Mouse (Mus musculus) 3134 (cell line): ENCODE measurements around the gene Rpn2.

Experiments used
- DNase-seq: peaks from one replicate; pipeline ENCODE4 v3.0.0-alpha.2; 2011; ENCODE audit warnings: low spot score; ENCODE audit not compliant: insufficient read length; ENCODE audit errors: extremely low read depth

The Rpn2 gene

DNA sequence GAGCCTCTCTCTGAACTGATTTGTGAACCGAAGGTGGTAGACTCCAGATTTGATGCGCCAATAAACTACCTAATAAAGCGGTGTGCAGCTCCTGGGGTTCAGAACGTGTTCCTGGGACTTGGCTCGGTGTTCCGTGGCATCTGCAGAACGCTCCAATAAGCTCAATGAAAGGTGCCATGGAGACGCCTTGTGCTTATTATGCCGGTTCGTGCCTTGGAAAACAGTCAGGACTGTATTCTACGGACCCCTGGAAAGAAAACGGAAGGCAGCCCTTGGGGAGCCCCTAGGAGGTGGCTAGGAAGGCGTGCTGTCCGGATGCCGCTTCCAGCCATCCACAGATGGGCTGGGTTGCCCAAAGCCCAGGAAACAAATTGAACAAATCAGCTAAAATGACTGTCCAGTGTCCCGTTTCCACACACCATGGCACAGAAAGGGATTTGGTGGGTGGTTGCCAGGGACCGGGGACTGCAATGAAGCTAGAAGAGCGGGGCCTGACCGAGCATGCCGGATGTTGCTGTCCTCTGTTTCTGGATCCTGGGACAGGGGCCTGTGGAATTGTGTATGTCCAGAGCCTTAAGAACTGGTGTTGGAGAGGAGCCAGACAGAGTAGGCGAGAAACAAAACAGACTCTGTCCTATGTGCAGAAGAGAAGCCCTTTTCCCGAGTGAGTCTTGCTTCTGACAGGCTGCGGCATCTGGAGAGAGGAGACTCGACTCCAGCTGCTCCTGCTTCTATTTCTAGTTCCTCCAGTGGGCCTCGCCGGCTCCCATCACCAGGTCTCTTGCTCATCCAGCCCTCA, 68.7 kb downstream of the Rpn2 start, which contains the start of gene Ghrh:
Ghrh (minus strand) TSS at position 146 of the 799 bp plus-strand sequence.
- no peak for DNase-seq

DNA sequence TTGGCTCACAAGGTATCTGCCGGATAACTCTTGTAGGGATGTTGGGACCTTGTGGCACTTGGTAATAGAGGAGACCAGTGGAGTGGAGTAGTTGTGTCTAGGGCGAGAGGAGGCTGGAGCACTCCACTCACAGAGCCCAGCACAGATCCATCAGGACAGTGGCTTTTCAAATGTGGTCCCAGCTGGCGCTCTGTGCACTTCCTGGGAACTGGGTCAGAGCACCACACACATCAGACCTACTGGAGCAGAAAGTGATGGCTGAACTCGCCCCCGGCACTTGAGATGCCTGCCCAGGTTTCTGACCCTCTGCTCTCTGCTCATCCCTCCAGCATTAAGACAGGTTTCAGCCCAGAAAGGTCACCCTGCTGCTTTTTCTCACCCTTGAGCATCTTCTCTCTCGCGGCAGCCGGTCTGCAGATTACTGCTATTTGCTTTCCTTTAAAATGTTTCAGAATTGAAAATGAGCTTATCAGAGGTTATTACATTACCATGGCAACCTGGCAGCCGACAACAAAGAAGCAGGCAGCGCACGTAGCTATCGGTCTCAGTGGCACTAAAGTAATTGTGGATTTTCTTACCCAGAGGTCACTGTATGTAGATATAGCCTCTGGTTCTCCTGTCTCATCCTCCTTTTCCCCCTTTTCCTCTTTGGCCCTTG, 70.4 kb downstream of the Rpn2 start:
- DNase-seq, result no peak

DNA sequence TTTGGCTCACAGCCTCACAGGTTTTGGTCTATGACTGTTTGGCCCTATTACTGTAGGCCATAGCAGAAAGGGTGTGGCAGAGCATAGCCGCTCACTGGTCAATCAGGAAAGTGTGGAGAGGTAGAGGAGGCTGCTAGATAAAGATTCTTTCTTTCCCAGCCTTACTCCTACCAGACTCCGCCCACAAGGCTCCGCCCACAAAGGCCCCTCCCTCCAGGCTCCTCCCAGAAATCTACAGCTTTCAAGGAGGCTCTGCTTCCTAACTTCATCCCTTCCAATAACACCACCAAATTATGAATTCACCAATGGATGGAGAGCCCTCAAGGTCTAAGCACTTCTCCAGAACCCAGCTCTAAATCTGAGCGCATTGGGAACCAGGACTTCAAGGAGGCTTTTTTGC, 74.4 kb downstream of the Rpn2 start:
- no peak for DNase-seq

DNA sequence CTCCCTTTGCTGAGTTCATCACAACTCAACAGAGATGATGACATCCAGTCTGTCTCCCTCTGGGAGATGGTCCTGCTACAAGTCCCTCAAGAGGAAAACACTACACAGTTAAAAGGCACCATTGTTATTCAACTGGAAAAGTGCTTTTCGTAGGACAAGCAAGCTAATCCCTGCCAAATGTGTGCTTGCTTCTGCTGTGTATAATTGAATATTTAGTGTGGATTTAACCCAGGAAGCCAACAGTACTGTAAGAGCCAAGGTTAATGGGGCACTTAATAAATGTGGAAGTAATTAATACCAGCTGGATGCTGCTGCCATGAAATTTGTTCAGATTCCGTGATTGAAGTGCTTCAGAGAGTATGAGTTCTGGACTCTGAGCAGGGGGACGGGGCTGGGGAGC, 75.3 kb downstream of the Rpn2 start:
- no peak for DNase-seq

DNA sequence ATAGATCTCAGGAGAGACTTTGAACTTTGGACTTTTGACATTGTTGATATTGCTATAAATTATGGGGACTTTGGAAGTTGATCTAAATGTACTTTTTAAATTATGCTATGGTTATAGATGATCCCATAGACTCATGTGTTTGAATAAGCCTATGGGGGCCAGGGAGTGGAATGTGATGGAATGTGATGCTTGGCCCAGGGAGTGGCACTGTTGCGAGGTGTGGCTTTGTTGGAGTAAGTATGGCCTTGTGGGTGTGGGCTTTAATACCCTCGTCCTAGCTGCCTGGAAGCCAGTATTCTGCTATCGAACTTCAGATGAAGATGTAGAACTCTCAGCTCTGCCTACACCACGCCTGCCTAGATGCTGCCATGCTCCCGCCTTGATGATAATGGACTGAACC, 81.2 kb downstream of the Rpn2 start:
- no peak for DNase-seq

DNA sequence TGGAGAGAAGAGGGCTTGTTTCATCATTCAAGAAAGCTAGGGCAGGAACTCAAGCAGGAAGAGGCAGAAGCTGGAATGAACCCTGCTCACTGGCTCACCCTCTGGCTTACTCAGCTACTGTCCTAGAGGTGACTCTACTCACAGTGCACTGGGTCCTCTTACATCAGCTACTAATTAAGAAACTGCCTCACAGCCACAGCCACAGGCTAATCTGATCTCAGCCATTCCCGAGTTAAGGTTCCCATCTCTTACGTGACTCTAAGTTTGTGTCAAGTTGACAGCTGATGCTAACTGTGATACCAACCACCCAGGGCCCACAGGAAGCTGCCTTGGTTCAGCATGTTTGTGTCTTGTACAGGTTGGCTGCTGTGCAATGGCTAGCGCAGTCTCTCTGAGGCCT, 84.2 kb downstream of the Rpn2 start:
- no peak for DNase-seq

DNA sequence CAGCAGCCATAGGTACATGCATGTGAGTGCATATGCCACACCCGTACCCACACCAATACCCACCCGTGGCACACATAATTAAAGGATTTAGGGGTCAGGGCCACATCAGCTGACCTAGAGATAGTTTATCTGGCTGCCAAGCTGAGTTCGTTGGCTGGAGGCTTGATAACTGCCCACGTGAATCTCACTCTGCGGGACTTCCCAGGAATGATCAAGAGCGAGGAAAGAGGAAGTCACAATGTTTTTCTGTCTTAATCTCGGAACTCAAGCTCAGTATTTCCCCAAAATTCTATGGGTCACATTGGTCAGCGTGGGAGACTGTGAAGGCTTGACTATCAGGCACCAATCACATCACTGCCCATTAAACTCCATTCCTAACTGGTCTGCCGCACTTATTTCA, 87.9 kb downstream of the Rpn2 start:
- DNase-seq, result no peak

DNA sequence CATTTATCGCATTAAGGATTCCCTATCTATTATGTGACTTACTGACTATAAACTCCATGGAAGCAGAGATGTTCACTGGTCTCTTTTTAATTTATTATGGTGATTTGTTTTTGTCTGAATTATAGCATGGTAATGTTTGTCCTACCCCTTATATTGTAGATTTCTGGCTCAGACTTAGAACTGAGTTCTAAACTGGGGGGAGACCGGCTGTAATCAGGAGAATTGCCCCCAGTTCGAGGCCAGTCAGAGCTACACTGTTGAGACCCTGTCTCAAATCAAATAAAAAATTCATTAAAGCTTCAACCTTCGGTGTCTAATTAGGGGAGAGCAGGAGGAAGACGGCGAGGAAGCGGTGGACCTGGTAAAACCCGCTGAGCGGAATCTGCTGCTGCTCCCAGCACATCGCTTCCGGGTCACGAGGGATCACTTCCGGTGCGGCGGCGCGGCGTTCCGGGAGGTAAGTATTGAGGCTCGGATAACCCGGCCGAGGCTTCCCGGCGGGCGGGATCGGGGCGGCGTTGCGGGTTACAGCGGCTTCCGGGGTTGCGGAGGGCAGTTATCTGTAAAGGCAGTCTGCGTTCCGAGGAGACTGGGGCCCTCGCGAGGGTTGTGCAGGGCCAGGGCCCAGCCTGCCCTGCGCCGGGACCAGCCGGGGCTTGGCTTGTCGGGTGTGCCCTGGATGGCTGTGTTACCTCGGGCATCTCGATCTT, 88.5 kb downstream of the Rpn2 start, which contains the start of gene Manbal:
Manbal (plus strand) TSS at position 411 of the 710 bp plus-strand sequence.
- DNase-seq, result peak; percentile 94

DNA sequence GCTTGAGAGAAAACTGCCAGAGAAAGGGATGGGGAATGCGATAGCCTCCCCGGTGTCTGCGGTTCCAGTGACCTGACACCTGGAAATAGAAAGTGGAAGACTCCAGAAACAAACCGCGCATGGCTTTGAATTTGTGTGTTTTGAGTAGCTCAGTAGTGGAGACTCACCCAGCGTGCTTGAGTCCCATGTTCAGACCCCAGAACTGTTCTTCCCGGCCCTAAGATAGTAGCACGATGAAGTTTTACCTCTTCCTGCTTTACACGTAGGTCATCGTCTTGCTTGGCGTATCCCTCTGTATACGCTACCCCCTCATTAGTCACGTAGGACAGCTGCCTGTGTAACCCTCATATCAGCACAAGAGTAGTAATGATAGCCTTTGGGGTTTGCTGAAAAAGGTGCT, 89.2 kb downstream of the Rpn2 start:
- no peak for DNase-seq

DNA sequence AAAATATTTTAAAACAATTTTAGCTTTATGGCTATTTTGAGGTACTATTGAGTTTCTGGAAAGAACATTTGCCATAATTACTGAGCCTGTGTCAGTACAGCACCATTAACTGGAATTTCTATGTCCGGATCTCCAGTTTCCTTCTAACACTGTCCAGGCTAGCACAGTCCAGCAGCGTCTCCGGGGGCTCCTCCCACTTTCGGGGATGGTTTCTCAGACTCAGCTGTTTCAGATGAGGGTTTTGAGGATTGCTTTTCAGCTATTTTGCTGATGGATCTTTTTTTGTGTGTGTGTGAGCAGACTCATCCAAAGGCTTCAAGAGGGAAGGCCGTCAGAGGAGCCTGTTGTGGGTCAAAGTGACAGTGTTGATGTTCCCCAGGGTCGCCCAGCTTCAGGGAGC, 92.9 kb downstream of the Rpn2 start:
- DNase-seq, result no peak

DNA sequence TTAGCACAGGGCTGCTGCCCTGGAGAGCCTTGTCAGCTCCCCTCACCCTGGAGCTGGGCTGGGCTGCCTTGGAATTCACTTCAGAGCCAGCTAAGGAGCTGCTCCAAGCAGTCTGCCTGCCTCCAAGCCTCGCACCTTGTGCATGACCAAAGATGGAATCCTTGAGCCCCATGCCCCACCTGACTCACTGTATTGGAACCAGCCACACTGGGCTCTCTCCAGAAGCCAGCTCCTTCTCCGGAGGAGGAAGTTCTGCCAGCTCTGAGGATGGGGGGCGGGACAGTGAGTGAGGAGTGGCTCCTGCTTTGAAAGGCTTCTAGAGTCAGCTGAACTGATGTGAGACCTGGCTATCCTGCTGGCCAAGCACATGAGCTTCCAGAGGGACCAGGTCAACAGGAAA, 94.9 kb downstream of the Rpn2 start:
- DNase-seq, result peak; percentile 30

DNA sequence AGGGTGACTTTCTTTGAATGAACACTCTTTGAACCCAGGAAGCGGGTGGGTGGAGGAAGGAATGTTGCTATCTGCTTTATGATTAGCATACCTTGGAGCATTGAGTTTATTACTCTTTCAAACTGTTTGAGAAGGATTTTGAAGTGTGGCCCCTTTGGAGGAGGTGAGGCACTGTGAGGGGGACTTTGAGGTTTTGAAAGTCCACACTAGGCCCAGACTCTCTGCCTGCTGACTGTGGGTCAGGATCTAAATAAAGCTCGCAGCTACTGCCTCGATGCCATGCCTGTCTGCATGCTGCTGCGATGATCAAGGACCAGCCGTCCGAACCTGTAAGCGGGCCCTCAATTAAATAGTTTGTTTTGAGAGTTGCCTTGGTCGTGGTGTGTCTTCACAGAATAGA, 96.2 kb downstream of the Rpn2 start:
- DNase-seq, result no peak
